Comparison of ENCODE assay signal across 12 mouse cellular contexts in the genomic region with DNA sequence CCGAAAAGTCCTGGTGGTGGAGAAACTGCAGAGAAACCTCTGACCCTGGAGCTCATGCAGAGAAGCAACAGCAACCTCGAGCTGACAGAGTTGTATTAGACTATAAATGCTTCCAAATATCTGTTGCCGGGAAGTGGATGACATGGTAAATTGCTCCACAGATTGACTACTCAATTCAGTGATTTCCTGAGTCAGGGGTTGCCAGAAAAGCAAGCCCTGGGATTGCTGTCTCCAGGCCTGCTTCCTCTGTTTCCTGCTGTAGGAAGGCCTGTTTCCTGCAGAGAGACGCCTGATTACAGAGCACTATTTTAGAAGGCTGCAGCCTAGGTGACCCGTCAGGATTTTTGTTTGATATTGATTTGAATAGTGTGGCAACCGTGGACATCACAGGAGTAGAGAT. TPM values are rescaled to one million over a fixed set of nuclear protein-coding genes. Genes with fewer than 3 reads are reported as not detected.
A peak's percentile ranks its signal among the peaks of the same experiment; 100 is the strongest.
DNase-seq lines count a peak whose midpoint lies in the region; ATAC-seq lines count a peak whose summit lies in the region.
"Had no signal": no experiment of that assay in that cellular context is flagged by ENCODE, and none has a peak within 500 bp of the region (broad histone marks: within the 10 kb centered on the region; RNA-seq: fewer than 3 reads in every experiment).

No protein-coding gene starts in this region.

- no peak overlapping the region for H3K4me3 ChIP-seq in embryonic facial prominence, embryonic 14.5 days (ENCODE audit: low read depth, low read length)
- H3K4me3 ChIP-seq: embryonic facial prominence, embryonic 13.5 days; hindbrain, embryonic 13.5 days had no signal

- no peaks in the 10 kb centered on the region for H3K9me3 ChIP-seq in embryonic facial prominence, embryonic 14.5 days (ENCODE audit: control insufficient read depth, low read length)
- H3K9me3 ChIP-seq: embryonic facial prominence, embryonic 13.5 days; hindbrain, embryonic 13.5 days had no signal

- 28% methylated on average over 6 of the region's 6 CpGs for WGBS in embryonic facial prominence, embryonic 14.5 days

- intact Hi-C loops in left cerebral cortex, postnatal 14 days (cut with DNase I), result no loop called here

- no peak overlapping the region for H3K9ac ChIP-seq in embryonic facial prominence, embryonic 14.5 days (ENCODE audit: low read depth, low read length)
- H3K9ac ChIP-seq: embryonic facial prominence, embryonic 13.5 days; hindbrain, embryonic 13.5 days had no signal

- no peaks in the 10 kb centered on the region for H3K27me3 ChIP-seq in embryonic facial prominence, embryonic 14.5 days (replicated peaks; ENCODE audit: control insufficient read depth, insufficient read depth, low read length)
- H3K27me3 ChIP-seq: embryonic facial prominence, embryonic 13.5 days; hindbrain, embryonic 13.5 days had no signal

- DNase-seq in gastrocnemius, postnatal 25 days, result peak; percentile 14
- DNase-seq in gastrocnemius, adult 18-20 months (ENCODE audit: low spot score), result no peak
- peak; percentile 33 for DNase-seq in embryonic facial prominence, embryonic 14.5 days (ENCODE audit: low spot score)
- peak; percentile 49 for DNase-seq in heart, postnatal 4 days
- peak; percentile 63 for DNase-seq in lung, postnatal 10 days
- DNase-seq in MN1 (ENCODE audit: low spot score), result no peak
- no peak for DNase-seq in retina, postnatal 1 day
- no peak for DNase-seq in left cerebral cortex, postnatal 14 days (ENCODE audit: low spot score in 2 of 2)

- no peak overlapping the region for H3K4me2 ChIP-seq in embryonic facial prominence, embryonic 14.5 days (ENCODE audit: low read depth, low read length)
- H3K4me2 ChIP-seq: embryonic facial prominence, embryonic 13.5 days; hindbrain, embryonic 13.5 days had no signal

- H3K27ac ChIP-seq in embryonic facial prominence, embryonic 14.5 days (replicated peaks; ENCODE audit: low read depth, low read length), result no peak overlapping the region
- H3K27ac ChIP-seq: embryonic facial prominence, embryonic 13.5 days; hindbrain, embryonic 13.5 days had no signal

- ATAC-seq in embryonic facial prominence, embryonic 14.5 days (ENCODE audit: low read depth), result no peak
- ATAC-seq: midbrain, embryonic 16.5 days had no signal

- H3K4me1 ChIP-seq in embryonic facial prominence, embryonic 14.5 days (ENCODE audit: control insufficient read depth, insufficient read depth, low read length), result 0 out of 2 replicates have a peak, but pooled peaks cover 5% of the 10 kb centered on the region
- H3K4me1 ChIP-seq: embryonic facial prominence, embryonic 13.5 days; hindbrain, embryonic 13.5 days had no signal

- no peaks in the 10 kb centered on the region for H3K36me3 ChIP-seq in embryonic facial prominence, embryonic 14.5 days (ENCODE audit: control insufficient read depth, insufficient read depth, low read length)
- H3K36me3 ChIP-seq: embryonic facial prominence, embryonic 13.5 days; hindbrain, embryonic 13.5 days had no signal

RNA-seq across cellular contexts. Expression of gene 1700020N01Rik, which starts 47.5 kb away (rescaled TPM):
- not detected for total RNA-seq in gastrocnemius, postnatal 25 days (2021)
- total RNA-seq in gastrocnemius, adult 18-20 months (2021), result not detected
- not detected in 2 replicates for polyA plus RNA-seq in embryonic facial prominence, embryonic 14.5 days (2014; fragmentation: Nextera tagmentation; extraction: Ambion mirVana)
- not detected for total RNA-seq in heart, postnatal 4 days (2021)
- not detected for total RNA-seq in left cerebral cortex, postnatal 14 days (2021)
- total RNA-seq: left cerebral cortex, postnatal 10 days had no signal
- polyA plus RNA-seq: embryonic facial prominence, embryonic 13.5 days; hindbrain, embryonic 13.5 days; midbrain, embryonic 16.5 days had no signal

Comparison
In these comparisons a context has a peak if more than half of its experiments do, and no peak if none do; other contexts are left out.
1. DNase-seq: peak in gastrocnemius, postnatal 25 days (single experiment), embryonic facial prominence, embryonic 14.5 days (single experiment), heart, postnatal 4 days (single experiment) and lung, postnatal 10 days (single experiment); none in gastrocnemius, adult 18-20 months (single experiment), MN1 (single experiment), retina, postnatal 1 day (single experiment) and left cerebral cortex, postnatal 14 days (0 of 2).